Mouse (Mus musculus): Measurements from ENCODE around the gene Cmtm8. TPM values are rescaled to one million over a fixed set of nuclear protein-coding genes. Genes with fewer than 3 reads are reported as not detected.

The Cmtm8 gene
- polyA plus RNA-seq (2012) = 0.15 and 0.19 TPM in 2 replicates

DNA sequence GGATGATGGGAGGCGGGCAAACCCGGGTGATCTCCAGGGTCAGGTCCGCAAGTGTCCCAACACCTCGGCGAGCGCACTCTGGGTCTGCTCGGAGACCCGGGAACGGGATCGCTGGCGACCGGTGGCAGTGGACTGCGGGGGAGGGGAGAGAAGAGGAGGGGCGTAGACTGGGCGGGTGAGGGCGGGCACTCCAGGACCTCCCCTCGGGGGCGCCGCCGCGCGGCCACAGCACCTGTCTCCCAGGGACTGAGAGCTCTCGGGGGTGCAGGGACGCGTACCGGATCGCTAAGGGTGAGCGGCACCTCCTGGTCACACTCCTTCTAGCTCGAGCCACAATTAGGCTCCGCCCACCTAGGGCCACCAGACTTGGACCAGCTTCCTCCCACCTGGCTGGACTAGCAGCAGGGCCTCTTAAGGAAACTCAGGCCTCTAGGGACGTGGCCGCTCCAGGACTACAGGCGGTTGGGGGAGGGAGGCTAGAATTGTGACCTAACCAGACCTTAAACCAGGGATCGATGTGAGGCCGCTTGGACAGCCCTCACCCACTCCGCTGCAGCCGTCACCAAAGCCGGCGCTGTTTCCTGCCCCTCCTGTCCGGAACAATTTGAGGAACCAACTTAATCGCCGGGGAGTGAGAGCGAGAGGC lies at the start of gene Cmtm8:
TSS of gene Cmtm8 (minus strand) at position 140 of the 646 bp plus-strand sequence.
- TF ChIP-seq TAL1 (IDR thresholded peaks at IDR 0.05; ENCODE audit: low read length) = no peak
- no peak for TF ChIP-seq GATA1 (IDR thresholded peaks at IDR 0.05; ENCODE audit: low read length)
- H3K36me3 ChIP-seq (ENCODE audit: control insufficient read depth) = no peaks in the 10 kb centered on the region
- H3K9me3 ChIP-seq (ENCODE audit: control insufficient read depth, low read length) = no peaks in the 10 kb centered on the region
- H3K27me3 ChIP-seq (ENCODE audit: control insufficient read depth) = peaks cover 29% of the 10 kb centered on the region
- H3K4me1 ChIP-seq (ENCODE audit: control insufficient read depth) = peaks cover 6% of the 10 kb centered on the region
- peak within 1 kb of the TSS; percentile 58 for H3K4me3 ChIP-seq (replicated peaks)

DNA sequence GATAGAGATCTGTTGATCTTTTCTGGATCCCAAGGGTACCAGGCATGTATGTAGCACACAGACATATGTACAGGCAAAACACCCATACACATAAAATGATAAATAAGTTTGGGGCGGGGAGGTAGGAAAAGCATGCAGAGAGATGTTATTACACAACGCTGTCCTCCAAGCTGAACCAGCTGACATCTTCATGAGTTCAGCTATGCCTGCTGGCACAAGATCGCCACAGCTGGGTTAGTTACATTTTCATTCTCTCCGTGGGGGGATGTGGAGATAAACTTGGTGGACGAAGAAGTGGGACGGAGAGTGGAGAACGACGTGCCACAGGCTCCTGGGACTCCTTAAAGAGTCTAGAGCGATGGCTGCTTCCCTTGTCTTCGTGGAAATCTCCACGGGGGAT lies 49.0 kb upstream of the Cmtm8 start:
- Histone ChIP-seq H3K36me3 (ENCODE audit: control insufficient read depth) (no peaks in the 10 kb centered on the region), H3K4me1 (ENCODE audit: control insufficient read depth) (no peaks in the 10 kb centered on the region), H3K9me3 (ENCODE audit: control insufficient read depth, low read length) (no peaks in the 10 kb centered on the region), H3K4me3 (replicated peaks) (no peak overlapping the region), H3K27me3 (ENCODE audit: control insufficient read depth) (no peaks in the 10 kb centered on the region)
- TF ChIP-seq GATA1 (IDR thresholded peaks at IDR 0.05; ENCODE audit: low read length) (no peak), TAL1 (IDR thresholded peaks at IDR 0.05; ENCODE audit: low read length) (no peak)

GRCm38 (mm10) chr9:114890377-114890776 lies 46.4 kb upstream of the Cmtm8 start:
- Histone ChIP-seq H3K36me3 (ENCODE audit: control insufficient read depth) (no peaks in the 10 kb centered on the region), H3K27me3 (ENCODE audit: control insufficient read depth) (no peaks in the 10 kb centered on the region), H3K4me3 (replicated peaks) (no peak overlapping the region), H3K9me3 (ENCODE audit: control insufficient read depth, low read length) (no peaks in the 10 kb centered on the region), H3K4me1 (ENCODE audit: control insufficient read depth) (no peaks in the 10 kb centered on the region)
- no peak for TF ChIP-seq TAL1 (IDR thresholded peaks at IDR 0.05; ENCODE audit: low read length)
- no peak for TF ChIP-seq GATA1 (IDR thresholded peaks at IDR 0.05; ENCODE audit: low read length)

DNA sequence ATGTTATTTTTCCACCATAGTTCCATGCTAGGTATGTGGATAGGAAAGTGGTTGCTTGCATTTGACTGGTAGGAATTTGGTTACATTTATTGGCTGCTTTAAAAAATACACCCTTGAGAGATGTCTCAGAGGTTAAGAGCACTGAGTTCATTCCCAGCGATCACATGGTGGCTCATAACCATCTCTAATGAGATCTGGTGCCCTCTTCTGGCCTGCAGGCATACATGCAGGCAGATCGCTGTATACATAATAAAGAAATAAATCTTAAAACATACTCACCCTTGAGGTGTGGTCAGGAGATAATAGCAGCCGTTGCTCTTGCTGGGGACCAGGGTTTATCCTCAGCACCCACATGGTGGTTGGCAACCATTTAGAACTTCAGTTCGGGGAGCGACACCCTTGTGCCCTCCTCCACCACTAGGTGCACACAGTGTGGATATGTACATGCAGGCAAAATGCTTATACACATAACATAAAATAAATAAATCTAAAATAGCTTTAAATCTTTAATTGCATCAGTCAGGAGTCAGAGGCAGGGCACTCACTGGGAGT lies 45.0 kb upstream of the Cmtm8 start:
- Histone ChIP-seq H3K27me3 (ENCODE audit: control insufficient read depth) (no peaks in the 10 kb centered on the region), H3K9me3 (ENCODE audit: control insufficient read depth, low read length) (peaks cover 4% of the 10 kb centered on the region), H3K4me1 (ENCODE audit: control insufficient read depth) (no peaks in the 10 kb centered on the region), H3K4me3 (replicated peaks) (no peak overlapping the region), H3K36me3 (ENCODE audit: control insufficient read depth) (no peaks in the 10 kb centered on the region)
- no peak for TF ChIP-seq TAL1 (IDR thresholded peaks at IDR 0.05; ENCODE audit: low read length)
- no peak for TF ChIP-seq GATA1 (IDR thresholded peaks at IDR 0.05; ENCODE audit: low read length)

GRCm38 (mm10) chr9:114887699-114888098 lies 43.7 kb upstream of the Cmtm8 start:
- H3K27me3 ChIP-seq (ENCODE audit: control insufficient read depth) = no peaks in the 10 kb centered on the region
- H3K9me3 ChIP-seq (ENCODE audit: control insufficient read depth, low read length) = peaks cover 5% of the 10 kb centered on the region
- no peaks in the 10 kb centered on the region for H3K36me3 ChIP-seq (ENCODE audit: control insufficient read depth)
- TF ChIP-seq TAL1 (IDR thresholded peaks at IDR 0.05; ENCODE audit: low read length) = no peak
- no peak for TF ChIP-seq GATA1 (IDR thresholded peaks at IDR 0.05; ENCODE audit: low read length)
- no peak overlapping the region for H3K4me3 ChIP-seq (replicated peaks)
- H3K4me1 ChIP-seq (ENCODE audit: control insufficient read depth) = no peaks in the 10 kb centered on the region

- H3K4me1 ChIP-seq (ENCODE audit: control insufficient read depth) = no peaks in the 10 kb centered on the region
- peaks cover 5% of the 10 kb centered on the region for H3K9me3 ChIP-seq (ENCODE audit: control insufficient read depth, low read length)
- no peaks in the 10 kb centered on the region for H3K27me3 ChIP-seq (ENCODE audit: control insufficient read depth)
- no peak for TF ChIP-seq GATA1 (IDR thresholded peaks at IDR 0.05; ENCODE audit: low read length)
- TF ChIP-seq TAL1 (IDR thresholded peaks at IDR 0.05; ENCODE audit: low read length) = no peak
- no peaks in the 10 kb centered on the region for H3K36me3 ChIP-seq (ENCODE audit: control insufficient read depth)
- no peak overlapping the region for H3K4me3 ChIP-seq (replicated peaks)
Measured at GRCm38 (mm10) chr9:114885991-114886662, 42.2 kb upstream of the Cmtm8 start.

DNA sequence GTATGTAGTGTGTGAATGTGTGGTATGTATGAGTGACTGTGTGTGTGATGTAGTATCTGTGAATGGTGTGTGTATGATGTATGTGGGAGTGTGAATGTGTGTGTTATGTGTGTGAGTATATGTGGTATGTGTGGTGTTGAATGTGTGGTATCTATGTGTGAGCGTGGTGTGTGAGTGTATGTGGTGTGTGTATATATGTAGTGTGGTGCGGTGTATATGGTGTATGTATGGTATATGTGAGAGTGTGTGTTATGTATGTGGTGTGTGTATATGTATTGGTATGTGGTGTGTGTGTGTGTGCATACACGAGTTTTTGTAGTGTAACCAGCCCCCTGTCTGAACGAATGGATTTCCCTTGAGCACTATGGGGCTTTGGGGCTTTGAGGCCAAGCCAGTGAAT lies 41.6 kb upstream of the Cmtm8 start:
- Histone ChIP-seq H3K9me3 (ENCODE audit: control insufficient read depth, low read length) (peaks cover 5% of the 10 kb centered on the region), H3K4me3 (replicated peaks) (no peak overlapping the region), H3K36me3 (ENCODE audit: control insufficient read depth) (no peaks in the 10 kb centered on the region), H3K4me1 (ENCODE audit: control insufficient read depth) (no peaks in the 10 kb centered on the region), H3K27me3 (ENCODE audit: control insufficient read depth) (no peaks in the 10 kb centered on the region)
- no peak for TF ChIP-seq TAL1 (IDR thresholded peaks at IDR 0.05; ENCODE audit: low read length)
- TF ChIP-seq GATA1 (IDR thresholded peaks at IDR 0.05; ENCODE audit: low read length) = no peak

GRCm38 (mm10) chr9:114881977-114882376 lies 38.0 kb upstream of the Cmtm8 start:
- Histone ChIP-seq H3K36me3 (ENCODE audit: control insufficient read depth) (no peaks in the 10 kb centered on the region), H3K9me3 (ENCODE audit: control insufficient read depth, low read length) (peaks cover 7% of the 10 kb centered on the region), H3K4me1 (ENCODE audit: control insufficient read depth) (no peaks in the 10 kb centered on the region), H3K27me3 (ENCODE audit: control insufficient read depth) (no peaks in the 10 kb centered on the region), H3K4me3 (replicated peaks) (no peak overlapping the region)
- TF ChIP-seq TAL1 (IDR thresholded peaks at IDR 0.05; ENCODE audit: low read length) = no peak
- no peak for TF ChIP-seq GATA1 (IDR thresholded peaks at IDR 0.05; ENCODE audit: low read length)

DNA sequence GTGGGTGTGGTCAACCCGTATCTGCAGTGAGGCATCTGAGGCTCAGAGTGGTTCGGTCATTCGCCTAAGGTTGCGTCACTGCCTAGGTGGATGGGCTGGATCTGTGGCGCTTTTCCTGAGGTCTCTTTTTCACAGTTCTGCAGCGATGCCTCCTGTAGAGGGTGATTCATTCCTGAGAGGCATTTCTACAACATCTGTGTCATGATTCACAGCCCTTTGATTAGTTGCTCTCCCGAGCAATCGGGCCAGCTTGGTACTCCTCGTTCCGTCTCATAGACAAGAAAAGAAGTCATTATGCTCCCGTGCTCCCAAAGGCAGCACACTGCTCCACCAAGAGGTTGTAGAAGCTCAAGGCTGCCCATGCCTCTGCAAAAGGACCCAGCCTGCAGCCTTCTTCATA lies 11.4 kb upstream of the Cmtm8 start:
- Histone ChIP-seq H3K9me3 (ENCODE audit: control insufficient read depth, low read length) (no peaks in the 10 kb centered on the region), H3K4me3 (replicated peaks) (no peak overlapping the region), H3K4me1 (ENCODE audit: control insufficient read depth) (no peaks in the 10 kb centered on the region), H3K27me3 (ENCODE audit: control insufficient read depth) (peaks cover 4% of the 10 kb centered on the region; the same call in 1 of the 2 replicates), H3K36me3 (ENCODE audit: control insufficient read depth) (no peaks in the 10 kb centered on the region)
- TF ChIP-seq GATA1 (IDR thresholded peaks at IDR 0.05; ENCODE audit: low read length) (no peak), TAL1 (IDR thresholded peaks at IDR 0.05; ENCODE audit: low read length) (no peak)

All from erythroblast, embryonic 14.5 days (primary cell).